Mouse (Mus musculus) retina, postnatal 7 days (tissue): ENCODE data around the gene Hacl1.
"Not testable (repeated sequence)": the region's sequence is repeated elsewhere in the genome, so short reads cannot be mapped to it uniquely, and the experiment has no call there.

ENCODE experiments used
- DNase-seq: peaks from one replicate; pipeline ENCODE4 v3.0.0-alpha.2; 2012; ENCODE audit warnings: low read depth, low spot score

The Hacl1 gene

GRCm38 (mm10) chr14:31641506-31642155, 545 bp upstream of the Hacl1 start:
- no peak for DNase-seq

DNA sequence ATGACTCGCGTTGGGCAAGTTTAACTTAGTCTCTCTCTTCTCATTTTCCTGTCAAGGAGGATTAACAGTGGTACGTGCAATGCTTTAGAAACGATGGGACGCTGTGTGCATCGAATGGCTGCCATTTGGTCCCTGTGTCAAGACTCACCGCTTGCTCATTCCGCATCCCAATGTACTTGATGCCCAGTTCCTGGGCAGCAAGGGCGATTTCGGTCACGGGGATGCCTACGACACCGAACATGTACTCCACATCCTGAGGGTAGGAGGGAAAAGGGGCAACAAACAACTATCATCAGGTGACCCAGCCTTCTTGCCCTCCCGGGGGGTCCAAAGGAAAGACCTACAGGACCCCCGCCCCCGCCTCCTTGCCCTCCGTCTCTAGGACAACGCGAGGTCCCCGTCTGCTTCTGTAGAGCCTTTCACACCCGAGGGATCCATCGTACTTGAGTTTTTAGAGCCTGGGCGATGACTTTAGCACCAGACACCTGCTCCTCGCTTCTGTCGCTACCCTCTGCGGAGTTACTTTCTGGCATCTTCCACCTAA, 668 bp downstream of the Hacl1 start, which contains the start of gene Gm49387:
Gene Gm49387, minus strand, starts transcription at position 533 of the 544 bp plus-strand sequence.
- DNase-seq, result no peak

DNA sequence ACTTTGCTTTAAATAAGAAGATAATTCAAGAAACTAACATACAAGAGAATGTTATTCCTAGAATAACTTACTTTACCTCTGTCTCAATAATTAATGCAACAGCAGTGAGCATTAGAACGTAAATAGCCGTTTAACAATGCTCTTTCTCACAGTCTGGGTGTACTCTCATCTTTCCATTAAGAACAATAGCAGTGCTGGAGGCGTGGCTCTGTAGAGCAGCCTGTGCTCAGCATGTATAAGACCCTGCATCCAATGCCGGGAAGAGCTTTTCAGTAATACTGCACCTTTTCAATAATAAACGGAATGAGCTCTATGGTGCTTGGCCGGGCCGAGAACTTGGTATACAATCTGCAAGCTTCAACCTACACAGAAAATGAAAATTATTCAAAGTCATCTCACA, 10.4 kb downstream of the Hacl1 start:
- DNase-seq, result no peak

GRCm38 (mm10) chr14:31622748-31623147, 18.3 kb downstream of the Hacl1 start:
- no peak for DNase-seq

GRCm38 (mm10) chr14:31620591-31621223, 20.4 kb downstream of the Hacl1 start:
- no peak for DNase-seq

GRCm38 (mm10) chr14:31617997-31618396, 23.1 kb downstream of the Hacl1 start:
- no peak for DNase-seq

DNA sequence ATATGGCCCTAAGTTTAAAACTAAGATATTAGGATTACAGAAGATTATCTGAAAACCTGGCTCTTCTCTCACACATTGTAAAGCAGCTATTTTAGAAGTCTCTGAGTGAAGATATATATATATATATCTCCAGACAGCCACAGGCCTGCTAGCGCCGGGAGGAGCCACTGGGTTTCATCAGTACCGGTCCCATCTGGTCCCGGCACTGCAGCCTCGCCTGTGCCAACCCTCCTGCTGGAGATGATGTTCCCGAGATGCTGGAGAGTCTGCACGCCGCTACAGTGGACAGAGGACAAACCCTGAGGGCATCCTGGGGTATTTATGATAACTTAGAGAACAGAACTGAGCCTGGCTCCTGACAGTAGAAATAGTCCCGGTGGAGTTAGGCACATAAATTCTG, 23.9 kb downstream of the Hacl1 start:
- DNase-seq, result no peak

DNA sequence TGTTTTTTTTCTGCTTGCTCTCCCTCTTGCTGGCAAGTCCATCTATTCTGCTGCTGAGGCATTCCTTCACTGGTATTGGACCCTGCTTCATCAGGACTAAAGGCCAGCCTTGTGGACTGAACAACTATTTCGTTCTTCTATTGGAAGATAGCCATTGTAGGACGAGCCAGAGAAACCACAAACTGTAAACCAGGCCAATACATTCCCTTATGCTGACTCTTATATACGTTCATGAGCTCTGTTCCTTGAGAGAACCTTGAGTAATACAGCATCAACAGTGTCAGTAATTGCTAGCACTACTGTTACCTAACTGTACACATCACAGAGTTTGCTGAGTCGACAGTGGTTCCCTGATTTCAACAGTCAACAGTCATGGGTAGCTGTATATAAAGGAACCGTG, 27.4 kb downstream of the Hacl1 start:
- DNase-seq, result no peak

GRCm38 (mm10) chr14:31611986-31612385, 29.1 kb downstream of the Hacl1 start:
- DNase-seq, result no peak

DNA sequence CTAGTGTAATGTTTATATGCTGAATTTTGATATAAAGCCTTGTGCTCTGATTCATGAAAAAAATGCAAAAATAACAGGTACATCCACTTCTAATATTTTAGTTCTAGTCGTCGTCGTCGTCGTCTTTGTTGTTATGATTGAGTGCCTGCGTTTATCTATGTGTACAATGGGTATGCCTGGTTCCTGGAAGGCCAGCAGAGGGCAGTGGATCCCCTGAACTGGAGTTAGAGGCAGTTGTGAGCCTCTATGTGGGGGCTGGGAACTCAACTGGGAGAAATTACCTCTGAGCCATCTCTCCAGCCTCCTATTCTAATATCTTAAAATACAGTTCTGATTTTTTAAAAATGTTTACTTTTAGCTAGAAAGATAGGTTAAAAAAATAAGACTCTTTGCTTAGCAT, 35.6 kb downstream of the Hacl1 start:
- DNase-seq, result no peak

- no peak for DNase-seq
These were observed 36.2 kb downstream of the Hacl1 start for GRCm38 (mm10) chr14:31604916-31605315.

DNA sequence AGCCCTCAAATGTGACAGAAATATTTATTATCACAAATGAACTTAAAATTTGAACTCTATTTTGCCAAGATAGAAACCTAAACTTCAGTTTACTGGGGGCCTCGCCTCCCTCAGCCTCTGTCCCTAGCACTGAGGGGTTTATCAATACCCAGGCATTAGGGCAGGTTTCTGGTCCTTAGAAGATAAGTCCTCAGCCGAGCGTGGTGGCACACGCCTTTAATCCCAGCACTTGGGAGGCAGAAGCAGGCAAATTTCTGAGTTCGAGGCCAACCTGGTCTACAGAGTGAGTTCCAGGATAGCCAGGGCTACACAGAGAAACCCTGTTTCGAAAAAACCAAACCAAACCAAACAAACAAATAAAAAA, 38.5 kb downstream of the Hacl1 start:
- DNase-seq, result not testable (repeated sequence)

DNA sequence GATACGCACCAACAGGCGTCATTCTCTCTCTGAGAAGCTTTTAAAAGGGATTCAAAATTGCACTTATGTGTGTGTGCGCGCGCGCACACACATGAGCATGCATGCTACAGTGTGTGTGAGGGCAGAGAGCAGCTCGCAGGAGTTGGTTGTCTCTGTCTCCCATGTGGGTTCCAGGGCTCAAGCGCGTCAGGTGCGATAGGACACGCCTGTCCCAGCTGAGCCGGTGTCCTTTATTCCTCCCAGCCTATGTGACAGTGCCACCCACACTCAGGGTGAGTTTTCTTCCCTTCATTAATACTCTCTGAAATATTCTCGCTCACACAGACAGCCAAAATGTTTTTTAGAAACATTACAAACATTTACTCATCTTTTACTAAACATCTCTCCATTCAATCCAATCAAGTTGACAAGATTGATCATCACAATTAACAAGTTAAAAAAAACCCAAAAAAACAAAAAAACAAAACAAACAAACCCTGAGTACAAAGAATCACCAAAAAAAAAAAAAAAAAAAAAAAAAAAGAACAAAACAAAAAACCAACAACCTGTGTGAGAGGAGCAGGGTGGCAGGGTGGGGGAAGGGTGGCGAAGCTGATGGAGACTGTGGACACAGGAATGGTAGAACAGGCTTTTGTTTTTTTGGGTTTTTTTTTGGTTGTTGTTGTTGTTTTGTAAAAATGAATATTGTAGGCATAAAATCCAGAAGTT, 39.0 kb downstream of the Hacl1 start:
- no peak for DNase-seq

DNA sequence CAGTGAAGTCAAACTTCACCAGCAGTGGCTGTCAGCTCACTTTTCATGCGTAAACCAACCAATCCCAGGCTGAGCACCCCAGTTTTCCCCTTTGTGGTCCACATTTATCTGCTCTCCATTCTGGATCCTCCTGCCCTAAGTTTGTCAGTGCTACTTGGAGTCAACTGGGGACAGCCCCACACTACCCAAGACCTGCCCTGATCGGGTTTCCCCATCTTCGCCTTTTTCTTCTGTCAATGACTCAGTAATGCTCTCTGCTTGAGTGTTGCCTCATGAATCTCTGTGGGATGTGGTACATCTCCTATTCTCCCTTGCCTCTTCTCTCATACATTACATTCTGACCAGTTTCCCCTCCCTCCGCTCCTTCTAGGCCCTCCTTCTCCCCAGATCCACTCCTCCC, 43.6 kb downstream of the Hacl1 start:
- DNase-seq, result no peak

- DNase-seq, result no peak
These were observed 44.7 kb downstream of the Hacl1 start for GRCm38 (mm10) chr14:31596408-31596807.

- no peak for DNase-seq
These were observed 46.4 kb downstream of the Hacl1 start for GRCm38 (mm10) chr14:31594693-31595092.

DNA sequence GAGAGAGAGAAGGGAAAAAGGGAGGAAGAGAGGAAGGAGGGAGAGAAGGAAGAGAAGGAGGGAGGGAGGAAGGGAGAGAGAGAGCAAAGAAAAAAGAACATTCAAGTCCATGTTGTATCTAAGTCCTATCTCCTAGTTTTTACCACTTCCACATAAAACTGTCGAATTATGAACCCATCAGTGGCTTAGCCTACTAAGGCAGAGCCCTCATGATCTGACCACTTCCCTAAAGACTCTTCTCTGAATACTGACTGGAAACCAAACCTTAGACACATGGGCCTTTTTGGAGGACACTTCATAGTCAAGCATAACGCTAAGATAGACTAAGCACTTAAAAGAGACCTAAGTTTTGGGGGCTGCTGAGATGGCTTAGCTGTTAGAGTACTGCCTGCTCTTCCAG, 48.0 kb downstream of the Hacl1 start:
- no peak for DNase-seq

GRCm38 (mm10) chr14:31591243-31591642, 49.8 kb downstream of the Hacl1 start, which contains the start of gene Colq:
TSS of gene Colq (minus strand) at chr14:31591343.
- no peak for DNase-seq

GRCm38 (mm10) chr14:31586451-31586850, 54.6 kb downstream of the Hacl1 start:
- no peak for DNase-seq

- DNase-seq, result no peak
These were observed 58.0 kb downstream of the Hacl1 start for GRCm38 (mm10) chr14:31583082-31583481.

- no peak for DNase-seq
These were observed 62.9 kb downstream of the Hacl1 start for GRCm38 (mm10) chr14:31577966-31578735.
